Mouse (Mus musculus): ENCODE results near the gene Rxfp3. TPM values are rescaled to one million over a fixed set of nuclear protein-coding genes. Genes with fewer than 3 reads are reported as not detected.

The Rxfp3 gene
- polyA plus RNA-seq, 1 experiment from 2014 or later: 0.71 TPM

GRCm38 (mm10) chr15:11065528-11066171, 27.9 kb upstream of the Rxfp3 start:
- no peaks in the 10 kb centered on the region for H3K9me3 ChIP-seq (ENCODE audit: control insufficient read depth, low read length)
- peak overlapping the region; percentile 9; the same call in 1 of the 2 replicates for H3K4me3 ChIP-seq (ENCODE audit: low read depth, low read length)
- peak overlapping the region; percentile 37 for H3K4me2 ChIP-seq (replicated peaks; ENCODE audit: low read depth, low read length)
- H3K9ac ChIP-seq (ENCODE audit: low read depth, low read length): peak overlapping the region; percentile 21; the same call in 1 of the 2 replicates
- no peaks in the 10 kb centered on the region for H3K27me3 ChIP-seq (ENCODE audit: control insufficient read depth, insufficient read depth, low read length)
- ATAC-seq (ENCODE audit: low FRiP score) (peak; percentile 23; the same call in 1 of the 2 replicates), DNase-seq (ENCODE audit: low spot score) (no peak)
- WGBS: 8% methylated on average over 9 of the region's 9 CpGs
- no peak overlapping the region for H3K27ac ChIP-seq (ENCODE audit: low read depth, low read length)
- no peaks in the 10 kb centered on the region for H3K36me3 ChIP-seq (ENCODE audit: control insufficient read depth, insufficient read depth, low read length)
- peaks cover 2% of the 10 kb centered on the region for H3K4me1 ChIP-seq (replicated peaks; ENCODE audit: control insufficient read depth, insufficient read depth, low read length)

GRCm38 (mm10) chr15:11064558-11065411, 27.0 kb upstream of the Rxfp3 start, which contains the start of gene Adamts12:
Gene Adamts12 (plus strand): TSS chr15:11064790.
- H3K9ac ChIP-seq (ENCODE audit: low read depth, low read length): peak within 1 kb of the TSS; percentile 21; the same call in 1 of the 2 replicates
- peak within 1 kb of the TSS; percentile 10 for H3K4me3 ChIP-seq (ENCODE audit: low read depth, low read length)
- no peaks in the 10 kb centered on the region for H3K36me3 ChIP-seq (ENCODE audit: control insufficient read depth, insufficient read depth, low read length)
- DNase-seq (ENCODE audit: low spot score) (peak; percentile 50), ATAC-seq (ENCODE audit: low FRiP score) (peak; percentile 81)
- WGBS: 2% methylated on average over 25 of the region's 25 CpGs
- no peaks in the 10 kb centered on the region for H3K27me3 ChIP-seq (ENCODE audit: control insufficient read depth, insufficient read depth, low read length)
- no peaks in the 10 kb centered on the region for H3K9me3 ChIP-seq (ENCODE audit: control insufficient read depth, low read length)
- peak within 1 kb of the TSS; percentile 37 for H3K4me2 ChIP-seq (replicated peaks; ENCODE audit: low read depth, low read length)
- peaks cover 2% of the 10 kb centered on the region for H3K4me1 ChIP-seq (replicated peaks; ENCODE audit: control insufficient read depth, insufficient read depth, low read length)
- H3K27ac ChIP-seq (ENCODE audit: low read depth, low read length): 0 out of 2 replicates have a peak within 1 kb of the TSS, but pooled peaks have one; percentile 27

GRCm38 (mm10) chr15:11064160-11064557, 26.4 kb upstream of the Rxfp3 start:
- 15% methylated on average over 2 of the region's 2 CpGs for WGBS

GRCm38 (mm10) chr15:11062903-11063302, 25.1 kb upstream of the Rxfp3 start:
- no peak overlapping the region for H3K4me2 ChIP-seq (replicated peaks; ENCODE audit: low read depth, low read length)
- no peaks in the 10 kb centered on the region for H3K36me3 ChIP-seq (ENCODE audit: control insufficient read depth, insufficient read depth, low read length)
- H3K9ac ChIP-seq (ENCODE audit: low read depth, low read length): no peak overlapping the region
- 95% methylated on average over 1 of the region's 1 CpGs for WGBS
- H3K27me3 ChIP-seq (ENCODE audit: control insufficient read depth, insufficient read depth, low read length): no peaks in the 10 kb centered on the region
- peaks cover 2% of the 10 kb centered on the region for H3K4me1 ChIP-seq (replicated peaks; ENCODE audit: control insufficient read depth, insufficient read depth, low read length)
- H3K9me3 ChIP-seq (ENCODE audit: control insufficient read depth, low read length): no peaks in the 10 kb centered on the region
- H3K27ac ChIP-seq (ENCODE audit: low read depth, low read length): no peak overlapping the region
- no peak for DNase-seq (ENCODE audit: low spot score)
- no peak overlapping the region for H3K4me3 ChIP-seq (ENCODE audit: low read depth, low read length)
- no peak for ATAC-seq (ENCODE audit: low FRiP score)

More at GRCm38 (mm10) chr15:11064160-11064557, 26.4 kb upstream of the Rxfp3 start:
- H3K9me3 ChIP-seq (ENCODE audit: control insufficient read depth, low read length): no peaks in the 10 kb centered on the region
- H3K27ac ChIP-seq (ENCODE audit: low read depth, low read length): 0 out of 2 replicates have a peak overlapping the region, but pooled peaks have one; percentile 27
- DNase-seq (ENCODE audit: low spot score) (peak; percentile 27), ATAC-seq (ENCODE audit: low FRiP score) (no peak; the same call in 1 of the 2 replicates)
- H3K9ac ChIP-seq (ENCODE audit: low read depth, low read length): no peak overlapping the region
- H3K4me1 ChIP-seq (replicated peaks; ENCODE audit: control insufficient read depth, insufficient read depth, low read length): peaks cover 2% of the 10 kb centered on the region
- H3K27me3 ChIP-seq (ENCODE audit: control insufficient read depth, insufficient read depth, low read length): no peaks in the 10 kb centered on the region
- peak overlapping the region; percentile 37 for H3K4me2 ChIP-seq (replicated peaks; ENCODE audit: low read depth, low read length)
- H3K36me3 ChIP-seq (ENCODE audit: control insufficient read depth, insufficient read depth, low read length): no peaks in the 10 kb centered on the region
- no peak overlapping the region for H3K4me3 ChIP-seq (ENCODE audit: low read depth, low read length)

GRCm38 (mm10) chr15:11054440-11055080, 16.8 kb upstream of the Rxfp3 start:
- H3K4me1 ChIP-seq (replicated peaks; ENCODE audit: control insufficient read depth, insufficient read depth, low read length): no peaks in the 10 kb centered on the region
- H3K9ac ChIP-seq (ENCODE audit: low read depth, low read length): no peak overlapping the region
- no peak overlapping the region for H3K4me3 ChIP-seq (ENCODE audit: low read depth, low read length)
- DNase-seq (ENCODE audit: low spot score): no peak
- WGBS: 79% methylated on average over 7 of the region's 7 CpGs
- 0 out of 2 replicates have a peak, but pooled peaks have one; percentile 14 for ATAC-seq (ENCODE audit: low FRiP score)
- H3K9me3 ChIP-seq (ENCODE audit: control insufficient read depth, low read length): no peaks in the 10 kb centered on the region
- no peaks in the 10 kb centered on the region for H3K27me3 ChIP-seq (ENCODE audit: control insufficient read depth, insufficient read depth, low read length)
- no peak overlapping the region for H3K4me2 ChIP-seq (replicated peaks; ENCODE audit: low read depth, low read length)
- H3K27ac ChIP-seq (ENCODE audit: low read depth, low read length): no peak overlapping the region
- H3K36me3 ChIP-seq (ENCODE audit: control insufficient read depth, insufficient read depth, low read length): no peaks in the 10 kb centered on the region

- Histone ChIP-seq H3K27me3 (ENCODE audit: control insufficient read depth, insufficient read depth, low read length) (no peaks in the 10 kb centered on the region), H3K27ac (ENCODE audit: low read depth, low read length) (no peak overlapping the region), H3K9me3 (ENCODE audit: control insufficient read depth, low read length) (no peaks in the 10 kb centered on the region), H3K4me2 (replicated peaks; ENCODE audit: low read depth, low read length) (no peak overlapping the region), H3K36me3 (ENCODE audit: control insufficient read depth, insufficient read depth, low read length) (no peaks in the 10 kb centered on the region), H3K9ac (ENCODE audit: low read depth, low read length) (no peak overlapping the region), H3K4me1 (replicated peaks; ENCODE audit: control insufficient read depth, insufficient read depth, low read length) (no peaks in the 10 kb centered on the region), H3K4me3 (ENCODE audit: low read depth, low read length) (no peak overlapping the region)
- DNase-seq (ENCODE audit: low spot score) (peak; percentile 19), ATAC-seq (ENCODE audit: low FRiP score) (peak; percentile 72)
- 62% methylated on average over 10 of the region's 10 CpGs for WGBS
Observed at GRCm38 (mm10) chr15:11053678-11054439, 16.1 kb upstream of the Rxfp3 start.

- Histone ChIP-seq H3K27me3 (ENCODE audit: control insufficient read depth, insufficient read depth, low read length) (peaks cover 5% of the 10 kb centered on the region), H3K27ac (ENCODE audit: low read depth, low read length) (no peak overlapping the region), H3K4me2 (replicated peaks; ENCODE audit: low read depth, low read length) (no peak overlapping the region), H3K9ac (ENCODE audit: low read depth, low read length) (no peak overlapping the region), H3K36me3 (ENCODE audit: control insufficient read depth, insufficient read depth, low read length) (no peaks in the 10 kb centered on the region), H3K4me3 (ENCODE audit: low read depth, low read length) (no peak overlapping the region), H3K9me3 (ENCODE audit: control insufficient read depth, low read length) (no peaks in the 10 kb centered on the region), H3K4me1 (replicated peaks; ENCODE audit: control insufficient read depth, insufficient read depth, low read length) (no peaks in the 10 kb centered on the region)
- ATAC-seq (ENCODE audit: low FRiP score) (no peak), DNase-seq (ENCODE audit: low spot score) (no peak)
- 92% methylated on average over 5 of the region's 5 CpGs for WGBS
Observed at GRCm38 (mm10) chr15:11042828-11043227, 5.0 kb upstream of the Rxfp3 start.

GRCm38 (mm10) chr15:11041229-11041628, 3.4 kb upstream of the Rxfp3 start:
- no peak overlapping the region for H3K4me2 ChIP-seq (replicated peaks; ENCODE audit: low read depth, low read length)
- H3K36me3 ChIP-seq (ENCODE audit: control insufficient read depth, insufficient read depth, low read length): no peaks in the 10 kb centered on the region
- DNase-seq (ENCODE audit: low spot score) (no peak), ATAC-seq (ENCODE audit: low FRiP score) (no peak)
- peaks cover 6% of the 10 kb centered on the region for H3K4me1 ChIP-seq (replicated peaks; ENCODE audit: control insufficient read depth, insufficient read depth, low read length)
- no peak overlapping the region for H3K27ac ChIP-seq (ENCODE audit: low read depth, low read length)
- no peak overlapping the region for H3K4me3 ChIP-seq (ENCODE audit: low read depth, low read length)
- no peak overlapping the region for H3K9ac ChIP-seq (ENCODE audit: low read depth, low read length)
- H3K27me3 ChIP-seq (ENCODE audit: control insufficient read depth, insufficient read depth, low read length): peaks cover 21% of the 10 kb centered on the region
- H3K9me3 ChIP-seq (ENCODE audit: control insufficient read depth, low read length): no peaks in the 10 kb centered on the region
- 92% methylated on average over 2 of the region's 2 CpGs for WGBS
